Mouse (Mus musculus) thymus, adult 2 months (tissue): Measurements from ENCODE around the gene Nf1.
"Not testable (repeated sequence)": the region's sequence is repeated elsewhere in the genome, so short reads cannot be mapped to it uniquely, and the experiment has no call there.

Source experiments
- CTCF ChIP-seq: fragments of 200-500 bp; IDR thresholded peaks from 2 replicates; pipeline ENCODE4 v1.5.1; 2012; ENCODE audit warnings: mild to moderate bottlenecking, control low read depth, low read length, moderate library complexity, borderline replicate concordance; ENCODE audit not compliant: control insufficient read depth, poor library complexity, insufficient read depth; ENCODE audit errors: extremely low read depth
- POLR2A ChIP-seq: fragments of 200-500 bp; IDR thresholded peaks from 2 replicates; pipeline ENCODE4 v1.6.1; 2012; ENCODE audit warnings: mild to moderate bottlenecking, low read length, control low read depth, moderate library complexity; ENCODE audit not compliant: control insufficient read depth, poor library complexity, insufficient read depth; ENCODE audit errors: extremely low read depth

GRCm38 (mm10) chr11:79304245-79304644, 35.2 kb upstream of the Nf1 start:
- TF ChIP-seq CTCF, POLR2A: not testable (repeated sequence)
